Mouse (Mus musculus): ENCODE data around the gene Fyn. TPM values are rescaled to one million over a fixed set of nuclear protein-coding genes. Genes with fewer than 3 reads are reported as not detected.

Fyn gene
- polyA plus RNA-seq, 1 experiment from 2014 or later = 18.0 TPM

GRCm38 (mm10) chr10:39493007-39493406 is 124.4 kb downstream of the Fyn start:
- Histone ChIP-seq H3K36me3 (no peaks in the 10 kb centered on the region), H3K27ac (ENCODE audit: poor library complexity, severe bottlenecking) (no peak overlapping the region), H3K4me2 (no peak overlapping the region), H3K4me3 (no peak overlapping the region), H3K4me1 (replicated peaks) (peaks cover 38% of the 10 kb centered on the region), H3K27me3 (replicated peaks) (no peaks in the 10 kb centered on the region), H3K9ac (no peak overlapping the region), H3K9me3 (replicated peaks) (no peaks in the 10 kb centered on the region)
- WGBS = 86% methylated on average over 3 of the region's 3 CpGs
- ATAC-seq (ENCODE audit: insufficient number of reproducible peaks, low FRiP score) = no peak

DNA sequence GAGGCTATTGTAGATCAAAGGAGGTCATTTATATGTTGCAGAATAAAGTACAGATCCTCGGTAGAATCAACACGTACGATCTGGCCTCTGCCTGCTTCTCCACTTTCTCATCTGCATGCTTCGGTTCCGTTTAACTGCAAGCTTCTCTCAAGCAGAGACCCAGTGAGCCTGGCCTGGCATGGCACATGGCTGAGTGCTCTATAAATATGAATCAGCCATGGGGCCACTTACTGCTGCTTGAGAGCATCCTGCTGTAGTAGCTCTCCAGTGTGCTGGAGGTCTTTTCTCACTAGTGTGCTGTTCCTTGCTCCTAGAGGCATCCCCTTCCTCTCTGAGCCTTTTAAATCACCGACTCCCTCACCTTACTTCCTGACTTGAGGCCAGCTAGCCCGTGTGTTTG is 130.0 kb downstream of the Fyn start:
- WGBS = 62% methylated on average over 7 of the region's 7 CpGs
- H3K27me3 ChIP-seq (replicated peaks) = no peaks in the 10 kb centered on the region
- H3K4me2 ChIP-seq = no peak overlapping the region
- no peaks in the 10 kb centered on the region for H3K9me3 ChIP-seq (replicated peaks)
- no peak overlapping the region for H3K4me3 ChIP-seq
- ATAC-seq (ENCODE audit: insufficient number of reproducible peaks, low FRiP score) = no peak
- H3K36me3 ChIP-seq = no peaks in the 10 kb centered on the region
- peaks cover 45% of the 10 kb centered on the region for H3K4me1 ChIP-seq (replicated peaks)
- no peak overlapping the region for H3K27ac ChIP-seq (ENCODE audit: poor library complexity, severe bottlenecking)
- no peak overlapping the region for H3K9ac ChIP-seq

DNA sequence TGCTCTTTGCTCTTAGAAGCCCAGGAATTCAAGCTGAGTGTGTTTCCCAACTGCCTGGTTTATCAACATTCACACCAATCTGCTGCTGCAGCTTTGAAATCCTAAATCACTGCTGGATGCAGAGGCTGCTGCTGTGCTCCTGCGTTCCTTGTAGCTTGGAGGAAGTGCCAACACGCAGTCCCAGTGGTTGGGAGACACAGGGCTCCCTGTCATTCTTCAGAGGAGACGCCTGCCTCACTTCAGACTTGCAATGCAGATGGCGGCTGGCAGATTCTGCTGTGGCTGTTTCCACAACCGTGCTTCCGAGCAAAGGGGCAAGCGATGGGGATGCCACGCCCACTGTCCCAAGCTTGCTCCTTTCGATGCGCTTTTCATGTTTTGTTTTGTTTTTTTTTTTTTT is 132.9 kb downstream of the Fyn start:
- peaks cover 48% of the 10 kb centered on the region for H3K4me1 ChIP-seq (replicated peaks)
- H3K9me3 ChIP-seq (replicated peaks) = no peaks in the 10 kb centered on the region
- H3K36me3 ChIP-seq = no peaks in the 10 kb centered on the region
- no peak for ATAC-seq (ENCODE audit: insufficient number of reproducible peaks, low FRiP score)
- H3K4me3 ChIP-seq = no peak overlapping the region
- H3K27me3 ChIP-seq (replicated peaks) = no peaks in the 10 kb centered on the region
- 35% methylated on average over 10 of the region's 10 CpGs for WGBS
- H3K9ac ChIP-seq = 0 out of 2 replicates have a peak overlapping the region, but pooled peaks have one; percentile 5
- peak overlapping the region; percentile 33 for H3K27ac ChIP-seq (ENCODE audit: poor library complexity, severe bottlenecking)
- H3K4me2 ChIP-seq = peak overlapping the region; percentile 46

- Histone ChIP-seq H3K4me3 (no peak overlapping the region), H3K4me2 (peak overlapping the region; percentile 46), H3K36me3 (no peaks in the 10 kb centered on the region), H3K27me3 (replicated peaks) (no peaks in the 10 kb centered on the region), H3K27ac (ENCODE audit: poor library complexity, severe bottlenecking) (no peak overlapping the region; the same call in 1 of the 2 replicates), H3K9ac (0 out of 2 replicates have a peak overlapping the region, but pooled peaks have one; percentile 34), H3K4me1 (replicated peaks) (peaks cover 53% of the 10 kb centered on the region), H3K9me3 (replicated peaks) (no peaks in the 10 kb centered on the region)
- WGBS = 59% methylated on average over 13 of the region's 13 CpGs
- ATAC-seq (ENCODE audit: insufficient number of reproducible peaks, low FRiP score) = peak; percentile 52
Observed at GRCm38 (mm10) chr10:39501977-39502706, 133.5 kb downstream of the Fyn start.

- WGBS = 86% methylated on average over 5 of the region's 5 CpGs
Observed at GRCm38 (mm10) chr10:39503331-39503730, 134.7 kb downstream of the Fyn start.

GRCm38 (mm10) chr10:39505007-39505406 is 136.4 kb downstream of the Fyn start:
- Histone ChIP-seq H3K4me1 (replicated peaks) (peaks cover 36% of the 10 kb centered on the region), H3K4me2 (no peak overlapping the region), H3K27ac (ENCODE audit: poor library complexity, severe bottlenecking) (no peak overlapping the region), H3K9me3 (replicated peaks) (no peaks in the 10 kb centered on the region), H3K9ac (no peak overlapping the region), H3K27me3 (replicated peaks) (no peaks in the 10 kb centered on the region), H3K36me3 (no peaks in the 10 kb centered on the region), H3K4me3 (no peak overlapping the region)
- WGBS = 31% methylated on average over 9 of the region's 9 CpGs
- ATAC-seq (ENCODE audit: insufficient number of reproducible peaks, low FRiP score) = no peak

More at GRCm38 (mm10) chr10:39503331-39503730, 134.7 kb downstream of the Fyn start:
- no peak for ATAC-seq (ENCODE audit: insufficient number of reproducible peaks, low FRiP score)
- Histone ChIP-seq H3K36me3 (no peaks in the 10 kb centered on the region), H3K27ac (ENCODE audit: poor library complexity, severe bottlenecking) (no peak overlapping the region), H3K4me1 (replicated peaks) (peaks cover 47% of the 10 kb centered on the region), H3K27me3 (replicated peaks) (no peaks in the 10 kb centered on the region), H3K4me2 (no peak overlapping the region), H3K9me3 (replicated peaks) (no peaks in the 10 kb centered on the region), H3K9ac (no peak overlapping the region), H3K4me3 (no peak overlapping the region)

- no peaks in the 10 kb centered on the region for H3K36me3 ChIP-seq
- no peak overlapping the region for H3K4me2 ChIP-seq
- no peak overlapping the region for H3K4me3 ChIP-seq
- no peak overlapping the region for H3K9ac ChIP-seq
- no peaks in the 10 kb centered on the region for H3K9me3 ChIP-seq (replicated peaks)
- no peak overlapping the region for H3K27ac ChIP-seq (ENCODE audit: poor library complexity, severe bottlenecking)
- H3K4me1 ChIP-seq (replicated peaks) = peaks cover 36% of the 10 kb centered on the region
- no peaks in the 10 kb centered on the region for H3K27me3 ChIP-seq (replicated peaks)
- no peak for ATAC-seq (ENCODE audit: insufficient number of reproducible peaks, low FRiP score)
- WGBS = 72% methylated on average over 7 of the region's 7 CpGs
Observed at GRCm38 (mm10) chr10:39505621-39506020, 137.0 kb downstream of the Fyn start.

GRCm38 (mm10) chr10:39506353-39506752 is 137.7 kb downstream of the Fyn start:
- H3K27me3 ChIP-seq (replicated peaks) = no peaks in the 10 kb centered on the region
- no peak overlapping the region for H3K4me2 ChIP-seq
- no peaks in the 10 kb centered on the region for H3K9me3 ChIP-seq (replicated peaks)
- no peak overlapping the region for H3K4me3 ChIP-seq
- H3K27ac ChIP-seq (ENCODE audit: poor library complexity, severe bottlenecking) = no peak overlapping the region
- ATAC-seq (ENCODE audit: insufficient number of reproducible peaks, low FRiP score) = no peak
- no peaks in the 10 kb centered on the region for H3K36me3 ChIP-seq
- peaks cover 32% of the 10 kb centered on the region for H3K4me1 ChIP-seq (replicated peaks)
- H3K9ac ChIP-seq = no peak overlapping the region
- WGBS = 84% methylated on average over 12 of the region's 12 CpGs

DNA sequence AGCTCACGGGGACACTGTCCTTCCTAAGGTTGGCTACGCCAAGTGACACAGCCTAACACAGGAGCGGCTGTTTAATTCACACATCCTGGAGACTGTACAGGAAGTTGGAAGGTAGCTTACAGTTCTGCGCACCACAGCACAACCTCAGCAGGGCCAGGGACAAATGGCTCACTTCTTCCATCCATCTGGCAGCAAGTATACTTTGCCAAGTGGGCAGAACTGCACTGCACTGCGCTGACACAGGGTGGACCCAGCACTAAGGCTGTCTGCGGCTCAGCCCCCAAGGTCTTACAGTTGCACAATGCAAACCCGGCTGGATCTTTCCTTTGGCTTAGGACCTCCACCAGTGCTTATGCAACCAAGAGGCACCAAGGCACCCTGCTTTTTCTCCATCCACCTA is 138.2 kb downstream of the Fyn start:
- Histone ChIP-seq H3K9me3 (replicated peaks) (no peaks in the 10 kb centered on the region), H3K27ac (ENCODE audit: poor library complexity, severe bottlenecking) (no peak overlapping the region), H3K9ac (no peak overlapping the region), H3K4me3 (no peak overlapping the region), H3K4me2 (no peak overlapping the region), H3K27me3 (replicated peaks) (no peaks in the 10 kb centered on the region), H3K36me3 (no peaks in the 10 kb centered on the region; the same call in 1 of the 2 replicates), H3K4me1 (replicated peaks) (peaks cover 27% of the 10 kb centered on the region)
- no peak for ATAC-seq (ENCODE audit: insufficient number of reproducible peaks, low FRiP score)
- 84% methylated on average over 7 of the region's 7 CpGs for WGBS

- H3K4me3 ChIP-seq = no peak overlapping the region
- H3K9me3 ChIP-seq (replicated peaks) = no peaks in the 10 kb centered on the region
- no peak overlapping the region for H3K27ac ChIP-seq (ENCODE audit: poor library complexity, severe bottlenecking)
- no peaks in the 10 kb centered on the region for H3K27me3 ChIP-seq (replicated peaks)
- peaks cover 11% of the 10 kb centered on the region; the same call in 1 of the 2 replicates for H3K36me3 ChIP-seq
- ATAC-seq (ENCODE audit: insufficient number of reproducible peaks, low FRiP score) = no peak
- WGBS = 69% methylated on average over 5 of the region's 5 CpGs
- no peak overlapping the region for H3K9ac ChIP-seq
- H3K4me2 ChIP-seq = no peak overlapping the region
- peaks cover 19% of the 10 kb centered on the region for H3K4me1 ChIP-seq (replicated peaks)
Observed at GRCm38 (mm10) chr10:39508801-39509200, 140.1 kb downstream of the Fyn start.

DNA sequence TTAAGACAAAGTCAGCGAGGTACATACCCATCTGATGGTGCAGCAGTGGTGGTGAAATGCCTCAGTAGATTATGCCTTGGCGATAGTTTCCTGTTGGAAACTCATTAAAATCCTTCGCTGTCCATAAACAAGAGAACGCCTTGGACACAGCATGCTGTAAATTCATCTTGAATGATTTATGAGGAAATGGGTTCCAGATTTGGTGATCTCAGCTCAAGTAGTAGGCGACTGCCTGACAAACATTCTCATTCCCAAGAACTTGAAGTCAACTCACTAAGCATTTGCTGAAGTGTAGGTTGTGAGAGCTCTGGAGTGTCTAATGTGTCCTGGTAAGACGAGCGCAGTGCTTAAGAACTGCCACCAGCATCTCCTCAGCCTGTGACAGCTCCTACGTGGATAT is 141.3 kb downstream of the Fyn start:
- Histone ChIP-seq H3K4me2 (no peak overlapping the region), H3K27ac (ENCODE audit: poor library complexity, severe bottlenecking) (no peak overlapping the region), H3K4me1 (replicated peaks) (peaks cover 16% of the 10 kb centered on the region), H3K4me3 (no peak overlapping the region), H3K9me3 (replicated peaks) (no peaks in the 10 kb centered on the region), H3K27me3 (replicated peaks) (no peaks in the 10 kb centered on the region), H3K9ac (no peak overlapping the region), H3K36me3 (peaks cover 21% of the 10 kb centered on the region)
- WGBS = 84% methylated on average over 8 of the region's 8 CpGs
- ATAC-seq (ENCODE audit: insufficient number of reproducible peaks, low FRiP score) = no peak
